Mouse (Mus musculus) spleen, adult 18-20 months (tissue): ENCODE data around the gene Fgfr2.
"Not testable (repeated sequence)": the region's sequence is repeated elsewhere in the genome, so short reads cannot be mapped to it uniquely, and the experiment has no call there.

ENCODE experiments used
- DNase-seq, 2 experiments: peaks; one replicate each; pipeline ENCODE4 v3.0.0; 2022; ENCODE audit warnings: mixed read lengths in 2 of 2

Gene Fgfr2

GRCm38 (mm10) chr7:131169099-131169498 is 1954.1 kb downstream of the Fgfr2 start:
- no peak for DNase-seq

GRCm38 (mm10) chr7:131167771-131168170 is 1955.4 kb downstream of the Fgfr2 start:
- DNase-seq: no peak

GRCm38 (mm10) chr7:131162251-131162650 is 1960.9 kb downstream of the Fgfr2 start:
- DNase-seq: no peak

- DNase-seq: no peak
These were observed 1970.1 kb downstream of the Fgfr2 start for GRCm38 (mm10) chr7:131153044-131153443.

- DNase-seq: no peak
These were observed 1973.0 kb downstream of the Fgfr2 start for GRCm38 (mm10) chr7:131150179-131150578.

- no peak for DNase-seq
These were observed 1976.9 kb downstream of the Fgfr2 start, which contains the start of gene 4933402N03Rik for GRCm38 (mm10) chr7:131146214-131146613. TSS of gene 4933402N03Rik (minus strand) at chr7:131146314.

- no peak for DNase-seq
These were observed 1990.0 kb downstream of the Fgfr2 start for GRCm38 (mm10) chr7:131133181-131133580.

- DNase-seq: no peak
These were observed 1993.1 kb downstream of the Fgfr2 start for GRCm38 (mm10) chr7:131130021-131130420.

- DNase-seq: no peak
These were observed 2000.8 kb downstream of the Fgfr2 start for GRCm38 (mm10) chr7:131122210-131122807.

GRCm38 (mm10) chr7:131114434-131114833 is 2008.7 kb downstream of the Fgfr2 start:
- no peak for DNase-seq

- no peak for DNase-seq
These were observed 2009.5 kb downstream of the Fgfr2 start for GRCm38 (mm10) chr7:131113676-131114075.

- peak in 1 of 2 experiments; percentile 39 for DNase-seq
These were observed 2010.7 kb downstream of the Fgfr2 start for GRCm38 (mm10) chr7:131112486-131112885.

- not testable (repeated sequence) for DNase-seq
These were observed 2040.7 kb downstream of the Fgfr2 start for GRCm38 (mm10) chr7:131082403-131082802.

- no peak for DNase-seq
These were observed 2047.2 kb downstream of the Fgfr2 start for GRCm38 (mm10) chr7:131075956-131076355.

- DNase-seq: not testable (repeated sequence)
These were observed 2049.1 kb downstream of the Fgfr2 start for GRCm38 (mm10) chr7:131074098-131074497.

GRCm38 (mm10) chr7:131073476-131073875 is 2049.7 kb downstream of the Fgfr2 start:
- DNase-seq: not testable (repeated sequence)

GRCm38 (mm10) chr7:131068191-131068590 is 2055.0 kb downstream of the Fgfr2 start:
- DNase-seq: peak in 1 of 2 experiments; percentile 10

GRCm38 (mm10) chr7:131062541-131062940 is 2060.6 kb downstream of the Fgfr2 start:
- DNase-seq: no peak

GRCm38 (mm10) chr7:131059808-131060207 is 2063.3 kb downstream of the Fgfr2 start:
- not testable (repeated sequence) for DNase-seq

- not testable (repeated sequence) for DNase-seq
These were observed 2065.2 kb downstream of the Fgfr2 start for GRCm38 (mm10) chr7:131057918-131058317.

GRCm38 (mm10) chr7:131054808-131055370 is 2068.3 kb downstream of the Fgfr2 start:
- DNase-seq: no peak

- not testable (repeated sequence) for DNase-seq
These were observed 2073.3 kb downstream of the Fgfr2 start for GRCm38 (mm10) chr7:131049829-131050228.

- not testable (repeated sequence) for DNase-seq
These were observed 2077.8 kb downstream of the Fgfr2 start for GRCm38 (mm10) chr7:131045258-131045835.

GRCm38 (mm10) chr7:131042657-131043056 is 2080.5 kb downstream of the Fgfr2 start:
- no peak for DNase-seq
